Mouse (Mus musculus): Measurements from ENCODE around the gene Eef1akmt2.
A peak's percentile ranks its signal among the peaks of the same experiment; 100 is the strongest.

The Eef1akmt2 gene

DNA sequence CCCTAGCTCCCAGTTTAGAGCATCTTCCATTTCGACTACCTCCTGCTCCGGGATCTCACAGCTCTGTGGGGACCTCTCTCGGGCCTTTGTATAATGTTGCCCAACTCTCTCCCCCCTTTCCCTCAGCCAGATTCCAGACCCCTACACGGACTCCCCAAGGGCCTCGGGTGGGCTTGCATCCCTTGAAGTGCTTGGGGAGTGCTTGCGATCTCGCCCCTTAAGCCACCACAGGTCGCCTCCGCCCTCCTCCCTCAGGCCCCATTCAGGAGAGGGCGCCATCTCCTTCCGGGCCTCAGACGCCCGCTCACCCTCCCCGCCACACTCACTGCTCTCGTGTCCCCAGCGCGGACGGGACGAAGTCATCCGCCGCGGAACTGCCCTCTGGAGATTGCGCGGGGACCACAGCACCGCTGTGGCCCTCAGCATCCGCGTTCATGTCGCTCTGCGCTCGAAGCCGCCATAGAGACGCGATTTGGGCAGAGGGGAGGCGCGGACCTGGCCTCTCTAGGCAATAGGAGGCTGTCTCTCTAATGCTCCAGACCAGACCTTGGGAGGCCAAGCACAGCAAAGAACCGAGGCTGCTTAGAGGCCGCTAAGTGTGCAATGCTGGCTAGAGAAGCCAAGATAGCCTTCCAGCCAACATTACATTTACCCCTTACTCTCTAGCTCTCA is at the start of gene Eef1akmt2:
Gene Eef1akmt2, minus strand, starts transcription at position 501 of the 672 bp plus-strand sequence.
- peak; percentile 87 to 89 for DNase-seq

DNA sequence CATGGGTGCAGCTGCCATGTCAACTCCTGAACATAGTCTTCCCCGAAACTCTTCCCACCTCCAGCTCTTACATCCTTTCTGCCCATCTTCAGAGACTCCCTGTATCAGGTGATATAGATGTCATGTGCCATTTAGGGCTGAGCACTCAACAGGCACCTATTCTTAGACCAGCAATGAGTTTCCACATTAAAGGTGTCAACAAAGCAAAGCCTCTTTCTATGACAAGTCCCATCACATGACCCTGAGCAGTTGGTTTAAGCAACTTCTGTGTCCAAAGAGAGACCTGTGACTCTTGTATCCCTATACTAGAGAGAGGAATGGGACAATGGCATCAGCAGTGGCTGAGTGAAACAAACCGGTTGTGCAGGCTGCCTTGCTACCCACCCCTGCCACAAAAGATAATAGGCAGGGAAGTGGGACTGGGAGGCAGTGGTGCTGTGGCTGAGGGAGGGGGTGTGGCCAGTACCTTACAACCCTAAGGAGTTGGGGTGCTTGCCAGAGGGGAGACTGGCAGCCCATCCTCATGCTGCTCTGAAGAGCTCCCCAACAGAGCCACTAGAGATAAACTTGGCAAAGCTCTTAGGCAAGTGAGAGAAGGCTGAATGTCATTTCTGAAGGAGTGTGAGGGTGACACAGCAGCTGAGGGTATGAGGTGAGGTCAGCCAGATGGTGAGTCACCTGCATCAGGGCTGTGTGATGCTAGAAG is 48.5 kb upstream of the Eef1akmt2 start:
- DNase-seq: peak; percentile 16 to 49

DNA sequence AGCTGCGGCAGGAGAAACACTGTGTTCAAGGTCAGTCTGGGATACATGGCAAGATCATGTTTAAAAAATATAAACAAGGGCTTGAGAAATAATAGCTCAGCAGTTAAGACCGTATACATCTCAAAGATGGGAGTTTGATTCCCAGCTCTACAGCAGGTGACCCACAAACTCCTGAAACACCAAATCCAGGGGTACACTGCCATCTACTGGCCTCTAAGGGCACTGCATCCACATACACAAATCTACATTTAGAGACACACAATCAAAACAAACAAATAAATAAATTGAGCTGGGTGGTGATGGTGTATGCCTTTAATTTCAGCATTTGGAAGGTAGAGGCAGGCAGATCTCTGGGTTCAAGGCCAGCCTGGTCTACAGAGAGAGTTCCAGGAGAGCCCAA is 45.8 kb upstream of the Eef1akmt2 start:
- peak in 1 of 2 experiments; percentile 23 for DNase-seq

DNA sequence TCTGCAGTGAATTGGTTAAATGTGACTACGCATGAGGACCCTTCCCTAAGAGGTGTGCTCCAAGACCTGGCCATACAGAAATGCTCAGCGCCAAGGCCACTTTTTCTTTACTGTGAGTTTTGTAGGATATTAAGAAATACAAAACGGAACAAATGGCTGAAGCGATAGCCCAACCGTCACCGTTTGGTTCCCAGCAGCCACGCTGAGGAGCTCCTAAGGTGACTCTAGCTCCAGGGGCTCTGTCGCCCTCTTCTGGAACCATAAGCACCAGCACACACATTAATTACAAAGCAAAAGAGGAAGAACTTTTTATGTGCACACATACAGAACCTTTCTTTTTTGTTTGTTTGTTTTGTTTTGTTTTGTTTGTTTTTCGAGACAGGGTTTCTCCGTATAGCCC is 44.8 kb upstream of the Eef1akmt2 start:
- DNase-seq: no peak

DNA sequence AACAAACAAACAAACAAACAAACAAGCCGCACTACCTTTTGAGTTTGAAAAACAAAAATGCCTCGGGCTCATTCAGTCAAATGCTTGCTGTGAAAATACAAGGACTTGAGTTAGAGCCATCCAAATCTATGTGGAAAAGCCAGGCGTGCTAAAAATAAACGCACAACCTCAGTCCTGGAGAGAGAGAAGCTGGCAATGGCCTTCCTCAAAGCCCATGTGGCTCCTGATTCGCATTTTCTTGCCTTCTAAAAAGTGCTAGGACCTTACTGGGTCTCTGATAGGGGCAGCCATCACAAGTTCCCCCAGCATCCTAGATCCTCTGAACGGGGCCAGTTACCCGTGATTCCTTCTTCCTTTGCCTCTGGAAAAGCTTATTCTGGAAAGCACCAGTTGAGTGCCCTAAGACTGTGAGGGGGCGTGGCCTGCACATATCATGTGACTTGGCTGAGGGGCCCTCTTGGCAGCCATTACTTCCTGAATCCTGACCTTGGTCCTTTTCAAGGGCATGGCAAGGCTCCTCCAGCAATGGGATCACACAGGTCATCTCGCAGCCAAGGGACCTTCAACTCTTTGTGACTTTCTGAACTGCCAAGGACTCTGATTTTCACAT is 43.8 kb upstream of the Eef1akmt2 start:
- no peak for DNase-seq

DNA sequence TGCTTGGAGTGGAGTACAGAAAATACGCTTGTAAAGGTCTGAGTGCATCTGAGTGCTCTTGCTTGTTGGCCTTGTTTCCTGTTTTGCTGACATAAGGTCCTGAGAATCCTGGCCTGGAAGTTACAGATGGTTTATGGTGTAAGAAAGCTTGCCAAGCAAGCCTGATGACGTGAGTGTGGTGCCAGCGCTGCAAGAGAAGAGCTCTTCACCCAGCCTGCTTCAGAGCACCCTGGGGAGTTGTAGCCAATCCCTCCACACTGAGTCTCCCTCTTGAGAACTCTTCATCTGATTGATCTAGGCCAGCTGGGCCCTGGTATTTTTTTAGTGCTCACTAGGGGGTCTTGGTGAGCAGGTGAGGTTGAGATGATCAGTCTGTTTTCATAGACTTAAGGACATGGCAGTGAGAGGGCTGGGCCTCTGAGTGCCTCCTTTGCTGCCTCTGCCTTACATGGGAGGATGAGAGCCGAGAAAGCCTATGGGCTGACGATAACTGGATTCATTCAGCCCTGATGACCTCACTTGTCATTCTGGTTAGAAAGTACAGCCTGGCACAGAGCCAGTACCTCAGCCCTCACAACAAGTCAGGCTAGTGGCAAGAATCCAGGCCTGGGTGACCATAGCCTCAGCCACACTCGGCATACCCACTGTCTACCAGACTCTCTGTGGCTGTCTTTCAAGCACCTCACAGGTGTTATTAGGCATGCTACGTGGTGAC is 42.5 kb upstream of the Eef1akmt2 start:
- peak; percentile 42 to 70 for DNase-seq

DNA sequence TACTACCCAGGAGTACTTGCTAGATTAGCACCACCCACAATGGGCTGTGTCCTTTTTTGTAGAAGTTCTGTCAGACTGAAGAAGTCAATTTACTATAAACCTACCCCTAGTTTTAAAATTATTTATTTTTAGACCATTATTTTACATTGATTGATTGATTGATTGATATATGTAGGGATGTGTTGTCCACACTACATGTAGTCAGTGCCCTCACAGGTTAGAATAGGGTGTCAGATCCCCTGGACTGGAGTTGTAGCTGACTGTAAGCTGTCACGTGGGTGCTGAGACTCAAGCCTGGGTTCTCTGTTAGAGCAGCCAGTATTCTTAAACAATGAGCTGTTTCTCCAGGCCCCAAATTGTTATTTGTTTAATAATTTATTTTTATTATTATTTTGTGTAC is 40.9 kb upstream of the Eef1akmt2 start:
- no peak for DNase-seq

DNA sequence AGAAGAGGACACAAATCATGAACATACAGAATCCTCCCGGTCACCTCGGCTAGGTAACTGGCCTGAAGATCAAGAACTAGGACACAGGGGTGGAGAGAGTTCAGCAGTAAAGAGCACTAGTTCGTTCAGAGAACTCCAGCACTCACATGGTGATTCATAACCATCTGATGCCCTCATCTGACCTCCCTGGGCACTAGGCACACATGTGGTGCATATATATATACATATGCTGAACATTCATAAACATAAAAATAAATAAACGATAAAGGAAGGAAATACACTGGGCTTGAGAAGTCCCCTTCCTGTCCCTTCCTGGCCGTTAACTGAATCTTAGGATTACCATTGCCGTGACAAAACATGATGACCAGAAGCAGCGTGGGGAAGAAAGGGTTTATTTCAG is 40.3 kb upstream of the Eef1akmt2 start:
- DNase-seq: no peak

DNA sequence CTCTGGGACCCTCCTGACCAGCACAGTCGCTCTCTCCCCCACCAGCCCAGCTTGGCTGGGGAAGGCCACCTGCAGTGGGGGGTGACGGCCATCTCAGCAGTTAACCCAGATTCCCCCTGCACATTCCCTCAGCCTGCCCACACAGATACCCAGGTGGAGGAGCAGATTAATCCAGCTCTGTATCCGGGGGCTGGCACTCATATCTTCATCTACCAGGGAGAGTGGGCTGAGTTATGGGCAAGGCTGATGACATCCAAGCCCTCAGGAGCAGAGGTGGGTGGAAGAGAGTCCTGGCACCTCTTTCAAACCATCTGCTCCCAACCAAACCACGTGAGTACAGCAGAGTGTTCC is 39.8 kb upstream of the Eef1akmt2 start:
- DNase-seq: no peak

DNA sequence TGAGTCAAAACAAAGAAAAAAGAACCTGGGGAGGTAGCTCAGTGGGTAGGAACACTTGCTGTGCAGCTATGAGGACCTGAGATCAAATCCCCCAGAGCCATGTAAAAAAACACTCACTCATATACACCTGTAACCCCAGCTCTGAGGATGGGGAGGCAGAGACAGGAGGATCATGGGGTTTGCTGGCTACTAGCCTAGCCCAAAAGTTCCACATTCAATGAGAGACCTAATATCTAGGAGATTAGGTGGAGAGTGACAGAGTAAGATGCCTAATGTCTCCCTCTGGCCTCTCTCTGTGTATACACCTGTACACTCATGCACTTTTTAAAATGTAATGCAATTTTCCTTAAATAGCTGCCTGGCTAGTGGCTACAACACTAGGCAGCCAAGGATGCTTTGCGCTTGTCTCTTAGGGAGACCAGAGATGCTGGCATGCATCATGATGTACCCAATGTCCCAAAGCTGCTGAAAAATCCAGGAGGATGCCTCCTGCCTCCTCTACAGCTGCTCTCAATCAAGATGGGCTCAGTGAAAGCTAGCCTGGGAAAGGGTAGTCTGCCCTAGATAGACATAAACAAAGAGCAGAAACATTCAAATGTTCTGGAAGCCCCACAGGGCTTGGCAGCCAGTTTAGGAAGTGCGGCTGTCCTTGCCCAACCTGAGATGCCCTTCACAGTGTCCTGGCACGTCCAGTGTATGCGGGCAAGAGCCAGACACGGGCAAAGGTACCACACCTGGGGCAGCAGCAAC is 39.3 kb upstream of the Eef1akmt2 start:
- no peak for DNase-seq

DNA sequence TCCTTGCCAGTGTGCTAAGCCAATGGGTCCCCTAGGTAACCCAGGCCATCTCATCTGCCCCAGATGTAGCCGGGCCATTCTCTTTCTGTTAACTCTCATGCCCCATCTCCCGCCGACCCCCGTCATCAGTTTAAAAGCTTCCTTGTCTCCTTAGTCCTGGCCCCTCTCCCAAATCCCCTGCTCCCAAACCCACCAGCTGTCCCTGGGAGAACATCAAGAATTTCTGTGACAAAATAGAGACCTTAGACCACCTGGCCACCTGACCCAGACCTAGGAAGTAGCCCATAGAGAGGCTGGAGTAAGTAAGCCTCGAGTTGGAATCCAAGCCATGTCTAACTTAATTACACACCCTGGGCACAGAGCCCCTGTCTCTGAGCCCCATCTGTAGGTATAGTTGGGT is 37.7 kb upstream of the Eef1akmt2 start:
- no peak for DNase-seq

DNA sequence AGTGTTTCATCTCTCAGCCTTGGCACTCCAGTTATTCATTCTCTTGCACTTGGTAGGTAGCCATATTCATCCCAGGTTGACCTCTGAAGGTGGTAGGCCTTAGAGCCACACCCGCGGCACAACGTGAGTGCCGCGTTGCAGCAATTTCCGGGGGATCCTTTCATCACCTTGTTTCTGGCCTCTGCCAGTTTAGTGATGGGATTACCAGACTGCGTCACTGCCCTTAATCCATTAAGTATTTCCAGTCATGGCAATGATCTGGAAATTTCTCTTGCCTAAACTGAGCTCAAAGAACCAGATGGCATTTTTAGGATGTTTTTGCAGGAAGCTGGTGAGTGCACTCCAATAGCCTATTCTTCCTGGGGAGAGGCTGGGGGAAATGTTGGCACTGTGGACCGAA is 37.2 kb upstream of the Eef1akmt2 start:
- DNase-seq: no peak

DNA sequence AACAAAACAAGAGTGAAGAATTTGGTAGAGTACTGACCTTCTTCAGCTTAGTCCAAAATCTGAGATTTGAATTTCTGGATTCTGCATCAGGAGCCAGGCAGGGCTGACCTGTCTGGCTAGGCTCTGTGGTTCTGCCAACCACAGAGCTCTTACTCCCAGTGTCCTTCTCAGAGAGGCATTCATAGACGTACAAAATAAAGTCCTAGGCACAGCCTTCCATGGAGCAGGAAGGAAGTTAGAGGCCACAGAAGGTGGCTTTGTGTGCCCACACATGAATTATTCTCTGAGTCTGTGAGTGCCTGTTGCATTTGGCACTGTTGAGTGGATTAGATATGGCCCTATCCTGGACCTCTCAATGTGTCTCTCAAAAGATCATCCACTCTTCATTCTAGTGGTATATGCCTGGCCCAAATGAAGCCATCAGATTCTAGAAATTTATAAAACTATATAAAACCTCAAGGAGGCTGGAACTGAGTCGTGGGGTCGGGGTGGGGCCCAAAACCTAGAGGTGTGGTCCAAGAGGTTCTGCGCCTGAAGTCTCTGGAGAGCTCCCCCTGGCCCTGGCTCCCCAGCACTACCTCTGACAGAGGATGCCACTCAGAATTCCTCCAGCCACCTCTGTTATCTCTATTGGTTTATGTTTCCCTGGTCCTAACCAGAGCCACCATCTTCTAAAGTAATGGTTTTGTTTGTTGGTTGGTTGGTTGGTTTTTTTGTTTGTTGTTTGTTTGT is 36.2 kb upstream of the Eef1akmt2 start:
- no peak for DNase-seq

DNA sequence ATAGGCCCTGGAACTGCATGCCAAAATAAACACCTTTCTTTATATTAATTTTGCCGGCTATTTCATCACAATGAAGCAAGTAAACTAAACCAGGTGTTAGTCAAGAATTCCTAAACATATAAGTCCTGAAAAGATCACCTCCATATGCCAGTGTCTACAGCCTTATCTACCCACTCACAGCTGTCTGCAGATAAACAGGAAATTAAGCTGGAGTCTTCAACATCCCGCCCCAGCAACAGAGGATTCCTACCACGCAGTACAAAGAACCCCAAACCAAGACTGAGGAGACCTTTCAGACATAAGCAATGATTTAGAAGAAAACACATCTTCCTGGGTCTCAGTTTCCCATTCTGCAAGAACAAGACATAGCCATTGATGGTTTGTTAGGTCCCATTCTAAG is 35.6 kb upstream of the Eef1akmt2 start:
- DNase-seq: no peak

DNA sequence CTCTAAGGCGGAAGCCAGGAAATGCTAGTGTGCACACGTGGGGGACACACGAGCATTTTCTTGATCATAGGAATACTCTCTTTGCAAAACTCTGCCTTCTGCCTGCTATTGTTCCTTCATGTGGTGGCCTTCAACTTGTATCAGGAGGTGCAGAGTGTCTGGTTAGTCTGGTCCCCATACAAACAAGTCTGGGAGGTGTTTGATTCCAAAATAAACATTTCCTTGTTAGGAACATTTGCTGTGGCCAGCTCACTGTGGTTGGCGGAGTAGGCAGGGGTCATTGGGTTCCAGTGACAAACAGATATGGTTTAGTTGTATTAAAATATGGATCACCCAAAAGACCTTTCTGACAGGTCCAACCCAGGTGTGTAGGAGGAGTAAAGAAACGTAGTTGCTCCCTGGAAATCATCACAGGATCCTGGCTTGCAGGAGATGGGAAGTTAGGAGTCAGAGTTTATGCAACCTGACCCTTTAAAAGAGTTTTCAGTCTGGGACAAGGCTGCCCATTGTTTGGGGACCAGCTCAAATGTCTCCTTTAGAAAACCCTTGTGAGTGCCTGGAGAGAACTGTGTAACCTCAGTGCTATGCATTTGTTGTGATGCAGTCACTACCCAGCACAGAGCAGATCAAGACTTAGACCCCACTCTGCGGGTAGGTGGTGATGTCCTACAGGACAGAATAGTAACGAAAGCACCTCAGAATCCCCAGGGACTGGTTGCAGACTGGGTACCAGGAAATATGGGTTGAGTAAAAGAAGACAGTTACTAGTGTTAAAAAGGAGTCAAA is 34.7 kb upstream of the Eef1akmt2 start:
- no peak for DNase-seq

DNA sequence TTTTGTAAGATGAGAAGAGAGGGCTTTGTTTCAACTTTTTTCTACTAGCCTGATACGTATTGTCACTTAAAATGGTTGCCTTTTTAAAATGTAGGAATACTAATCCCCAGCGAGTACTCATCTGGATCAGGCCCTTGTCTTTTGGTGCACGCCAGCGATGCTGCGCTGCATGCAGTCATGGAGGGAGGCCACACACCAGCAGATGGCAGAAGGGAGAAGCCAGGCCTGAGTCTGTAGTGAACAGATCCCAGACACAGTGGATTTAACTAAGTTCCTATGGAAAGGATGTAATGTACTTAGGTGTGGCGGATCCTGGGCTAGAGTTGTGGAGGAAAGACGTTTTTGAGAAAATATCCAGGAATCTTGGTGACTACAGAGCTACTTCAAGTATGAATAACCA is 31.6 kb upstream of the Eef1akmt2 start:
- DNase-seq: no peak

DNA sequence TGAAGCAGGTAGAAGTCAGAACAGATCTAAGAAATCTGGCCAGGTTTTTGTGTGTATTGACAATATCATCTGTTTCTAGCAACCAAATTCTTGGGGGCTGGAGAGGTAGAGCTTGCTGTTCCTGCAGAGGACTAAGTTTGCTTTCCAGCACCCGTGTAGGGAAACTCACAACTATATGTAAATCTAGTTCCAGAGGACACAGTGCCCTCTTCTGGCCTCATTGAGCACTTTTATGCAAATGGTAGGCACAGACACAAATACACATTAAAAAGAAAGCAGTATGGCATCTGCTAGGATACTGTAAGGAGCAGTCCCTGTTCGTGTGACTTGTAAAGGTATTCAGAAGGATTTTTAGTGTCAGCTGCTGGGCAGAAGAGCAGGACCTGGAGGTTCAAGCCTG is 29.9 kb upstream of the Eef1akmt2 start:
- DNase-seq: no peak

DNA sequence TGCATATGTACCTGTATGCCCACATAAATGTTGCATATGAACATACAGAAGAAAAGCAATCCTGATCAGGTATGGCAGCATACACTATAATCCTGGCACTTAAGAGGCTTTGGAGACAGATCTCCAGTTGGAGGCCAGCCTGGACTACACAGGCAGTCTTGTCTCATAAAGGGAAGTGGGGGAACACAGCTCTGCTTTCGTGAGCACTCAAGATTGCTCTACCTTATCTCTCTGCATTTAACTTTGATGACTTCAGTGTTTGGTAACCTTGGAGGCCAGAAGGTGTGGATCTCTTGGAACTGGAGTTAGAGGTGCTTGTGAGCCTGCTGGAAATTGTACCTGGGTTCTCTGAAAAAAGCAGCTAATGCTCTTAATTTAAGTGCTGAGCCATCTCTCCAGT is 27.8 kb upstream of the Eef1akmt2 start:
- DNase-seq: no peak

DNA sequence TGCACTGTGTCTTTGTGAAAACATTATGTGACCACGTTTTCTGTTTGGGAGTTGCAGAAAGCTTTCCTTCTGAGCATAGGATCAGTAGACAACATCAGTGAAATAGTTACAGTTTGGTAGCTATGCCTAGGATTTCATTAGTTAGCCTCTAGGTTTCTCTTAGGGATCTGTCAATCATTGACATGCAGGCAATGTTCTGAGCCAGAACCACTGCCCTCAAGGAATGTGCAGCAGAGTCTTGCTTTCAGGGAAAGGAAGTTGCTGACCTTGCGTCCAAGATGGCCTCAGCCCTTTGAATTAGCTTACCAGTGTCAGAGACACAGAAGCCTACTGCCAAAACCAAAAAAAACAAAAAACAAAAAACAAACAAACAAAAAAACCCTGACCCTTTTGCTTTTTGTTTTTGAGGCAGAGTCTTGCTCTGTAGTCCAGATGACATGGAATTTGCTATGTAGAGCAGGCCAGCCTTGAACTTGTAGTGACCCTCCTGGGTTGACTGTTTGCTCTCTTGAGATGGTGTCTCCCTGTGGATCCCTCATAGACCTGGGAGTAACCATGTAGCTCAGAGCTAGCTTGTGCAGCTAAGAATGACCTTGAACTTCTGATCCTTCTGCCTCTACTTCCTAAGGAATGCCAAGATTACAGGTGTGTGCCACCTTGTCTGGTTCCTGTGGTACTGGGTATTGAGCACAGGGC is 23.1 kb upstream of the Eef1akmt2 start:
- no peak for DNase-seq

DNA sequence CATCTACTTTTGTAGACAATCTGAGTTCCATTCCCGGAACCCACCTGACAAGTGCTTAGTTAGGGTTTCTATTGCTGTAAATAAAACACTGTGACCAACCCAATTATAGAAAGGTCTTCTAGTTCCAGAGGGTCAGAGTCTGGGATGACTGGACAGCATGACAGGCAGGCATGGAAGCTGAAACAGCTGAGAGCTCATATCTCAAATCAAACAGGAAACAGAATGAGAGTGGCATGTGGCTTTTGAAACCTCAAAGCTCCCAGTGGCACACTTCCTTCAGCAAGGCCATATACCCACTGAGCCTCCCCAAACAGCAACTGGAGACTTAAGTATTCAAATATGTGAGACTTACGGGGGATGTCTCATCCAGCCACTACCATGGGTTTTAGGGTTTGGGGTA is 20.6 kb upstream of the Eef1akmt2 start:
- no peak for DNase-seq

DNA sequence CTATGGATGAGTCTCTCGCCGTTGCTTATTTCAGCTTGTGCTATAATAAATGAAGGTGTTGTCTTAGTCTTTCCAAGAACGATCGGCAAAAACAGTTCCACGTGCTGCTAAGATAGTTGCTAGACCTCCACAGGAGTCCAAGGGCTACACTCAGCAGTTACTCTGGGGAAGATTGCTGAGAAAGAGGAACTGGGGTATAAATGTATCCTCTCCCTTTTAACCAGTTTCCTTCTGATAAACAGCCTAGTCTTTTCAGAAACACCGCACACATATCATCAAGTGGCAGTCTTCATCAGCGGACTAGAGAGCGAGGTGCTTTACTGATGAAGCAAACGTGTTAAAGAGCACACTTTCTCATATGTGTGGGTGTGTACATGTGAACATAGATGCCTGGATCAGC is 13.8 kb upstream of the Eef1akmt2 start:
- no peak for DNase-seq
